ENCODE assay signal across 7 mouse cellular contexts in the genomic region with DNA sequence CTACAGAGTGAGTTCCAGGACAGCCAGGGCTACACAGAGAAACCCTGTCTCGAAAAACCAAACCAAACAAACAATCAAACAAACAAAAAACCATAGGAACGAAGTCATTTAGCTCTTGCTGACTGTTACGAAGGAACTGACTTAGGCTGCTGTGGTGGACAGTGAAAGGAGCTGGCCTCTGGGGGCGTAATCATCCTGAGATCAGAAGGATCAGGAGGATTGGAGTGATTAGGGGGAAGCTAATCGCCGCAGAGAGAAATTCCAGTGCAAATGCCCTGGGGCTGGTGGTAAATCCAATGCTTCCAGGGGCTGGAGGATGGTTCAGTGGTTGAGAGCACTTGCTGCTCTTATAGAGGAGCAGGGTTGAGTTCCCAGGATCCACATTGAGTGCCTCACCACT. TPM values are rescaled to one million over a fixed set of nuclear protein-coding genes. Genes with fewer than 3 reads are reported as not detected.
DNase-seq lines count a peak whose midpoint lies in the region; ATAC-seq and TF ChIP-seq lines count a peak whose summit lies in the region.

No protein-coding gene starts in this region.

- no peak for DNase-seq in left cerebral cortex, adult 2 months (ENCODE audit: extremely low spot score in 1 of 2, low spot score in 2 of 2)
- no peak for DNase-seq in left cerebral cortex, postnatal 25 days (ENCODE audit: low spot score in 2 of 2)
- no peak for DNase-seq in adrenal gland, adult 18-20 months (ENCODE audit: low spot score in 2 of 2)
- DNase-seq in layer of hippocampus, adult 9-10 months (ENCODE audit: low spot score) = no peak

- H3K9me3 ChIP-seq in embryonic facial prominence, embryonic 15.5 days (replicated peaks) = no peaks in the 10 kb centered on the region
- H3K9me3 ChIP-seq in limb, embryonic 13.5 days = no peaks in the 10 kb centered on the region
- no peaks in the 10 kb centered on the region for H3K9me3 ChIP-seq in stomach, embryonic 14.5 days (ENCODE audit: control insufficient read depth, low read depth, low read length)

- WGBS in embryonic facial prominence, embryonic 15.5 days = 42% methylated on average over 6 of the region's 6 CpGs
- WGBS in limb, embryonic 13.5 days = 70% methylated on average over 6 of the region's 6 CpGs
- WGBS in stomach, embryonic 14.5 days = 72% methylated on average over 6 of the region's 6 CpGs

- no peak for ATAC-seq in embryonic facial prominence, embryonic 15.5 days (ENCODE audit: insufficient number of reproducible peaks, low FRiP score, low TSS enrichment, low read depth)
- ATAC-seq in limb, embryonic 13.5 days (ENCODE audit: low FRiP score, low read depth) = no peak
- ATAC-seq in stomach, embryonic 14.5 days (ENCODE audit: insufficient number of reproducible peaks, insufficient read depth, low FRiP score, low read depth) = no peak

- H3K4me1 ChIP-seq in embryonic facial prominence, embryonic 15.5 days = peaks cover 16% of the 10 kb centered on the region
- peaks cover 13% of the 10 kb centered on the region for H3K4me1 ChIP-seq in limb, embryonic 13.5 days
- no peaks in the 10 kb centered on the region for H3K4me1 ChIP-seq in stomach, embryonic 14.5 days (ENCODE audit: control insufficient read depth, insufficient read depth, low read length)

- peak overlapping the region; percentile 81 for H3K4me2 ChIP-seq in embryonic facial prominence, embryonic 15.5 days (replicated peaks)
- peak overlapping the region; percentile 74 for H3K4me2 ChIP-seq in limb, embryonic 13.5 days (replicated peaks)
- H3K4me2 ChIP-seq in stomach, embryonic 14.5 days (replicated peaks; ENCODE audit: low read depth, low read length) = peak overlapping the region; percentile 72; the same call in 1 of the 2 replicates

- TF ChIP-seq CTCF in left cerebral cortex, adult 2 months (IDR thresholded peaks at IDR 0.05) = no peak

- H3K9ac ChIP-seq in embryonic facial prominence, embryonic 15.5 days = no peak overlapping the region
- no peak overlapping the region for H3K9ac ChIP-seq in limb, embryonic 13.5 days
- H3K9ac ChIP-seq in stomach, embryonic 14.5 days (replicated peaks; ENCODE audit: low read depth, low read length) = no peak overlapping the region

- peaks cover 38% of the 10 kb centered on the region for H3K36me3 ChIP-seq in embryonic facial prominence, embryonic 15.5 days
- peaks cover 46% of the 10 kb centered on the region for H3K36me3 ChIP-seq in limb, embryonic 13.5 days
- H3K36me3 ChIP-seq in stomach, embryonic 14.5 days (ENCODE audit: control insufficient read depth, insufficient read depth, low read length) = peaks cover 33% of the 10 kb centered on the region

- no peaks in the 10 kb centered on the region for H3K27me3 ChIP-seq in embryonic facial prominence, embryonic 15.5 days
- H3K27me3 ChIP-seq in limb, embryonic 13.5 days = no peaks in the 10 kb centered on the region
- no peaks in the 10 kb centered on the region for H3K27me3 ChIP-seq in stomach, embryonic 14.5 days (ENCODE audit: control insufficient read depth, insufficient read depth, low read length)

- no peak overlapping the region for H3K27ac ChIP-seq in left cerebral cortex, adult 2 months
- H3K27ac ChIP-seq in embryonic facial prominence, embryonic 15.5 days (replicated peaks) = no peak overlapping the region
- H3K27ac ChIP-seq in limb, embryonic 13.5 days = no peak overlapping the region
- H3K27ac ChIP-seq in stomach, embryonic 14.5 days (ENCODE audit: low read length) = no peak overlapping the region

- intact Hi-C loops in left cerebral cortex, adult 2 months (cut with DNase I) = no loop called here
- intact Hi-C loops in left cerebral cortex, postnatal 25 days (cut with DNase I) = loop anchor here (2.0 kb wide), 1 partner anchor 25 kb away; the partner anchor contains the start of genes Eif2b1 and Gtf2h3

- peak overlapping the region; percentile 93 for H3K4me3 ChIP-seq in left cerebral cortex, adult 2 months
- peak overlapping the region; percentile 71 for H3K4me3 ChIP-seq in embryonic facial prominence, embryonic 15.5 days (replicated peaks)
- peak overlapping the region; percentile 89 for H3K4me3 ChIP-seq in limb, embryonic 13.5 days
- H3K4me3 ChIP-seq in stomach, embryonic 14.5 days (ENCODE audit: low read depth, low read length) = peak overlapping the region; percentile 90; the same call in 1 of the 2 replicates

RNA-seq across cellular contexts. Expression of gene Ddx55, which starts 0.9 kb away (rescaled TPM):
- 10 to 100 TPM; 25.8 to 28.3 TPM for total RNA-seq in left cerebral cortex, adult 2 months (2021)
- 10 to 100 TPM; 22.0 to 27.9 TPM for total RNA-seq in left cerebral cortex, postnatal 25 days (2021)
- polyA plus RNA-seq in embryonic facial prominence, embryonic 15.5 days (2015; fragmentation: Nextera tagmentation; extraction: Ambion mirVana) = 14.9 and 17.7 TPM in 2 replicates
- polyA plus RNA-seq in limb, embryonic 13.5 days (2015; fragmentation: Nextera tagmentation; extraction: Ambion mirVana) = 17.5 and 17.8 TPM in 2 replicates
- polyA plus RNA-seq in stomach, embryonic 14.5 days (2014; fragmentation: Nextera tagmentation; extraction: Ambion mirVana) = 15.3 and 16.4 TPM in 2 replicates
- total RNA-seq in adrenal gland, adult 18-20 months (2021) = 10 to 100 TPM; 13.2 to 15.3 TPM

RNA-seq across cellular contexts. Expression of gene Tmed2, which starts 13.1 kb away (rescaled TPM):
- total RNA-seq in left cerebral cortex, adult 2 months (2021) = 10 to 100 TPM; 95.4 to 98.9 TPM
- total RNA-seq in left cerebral cortex, postnatal 25 days (2021) = 100 to 1,000 TPM in 1 of 2 experiments, 10 to 100 TPM in 1; 96.4 to 113 TPM
- 566 and 571 TPM in 2 replicates for polyA plus RNA-seq in embryonic facial prominence, embryonic 15.5 days (2015; fragmentation: Nextera tagmentation; extraction: Ambion mirVana)
- 590 and 600 TPM in 2 replicates for polyA plus RNA-seq in limb, embryonic 13.5 days (2015; fragmentation: Nextera tagmentation; extraction: Ambion mirVana)
- 519 and 589 TPM in 2 replicates for polyA plus RNA-seq in stomach, embryonic 14.5 days (2014; fragmentation: Nextera tagmentation; extraction: Ambion mirVana)
- 100 to 1,000 TPM; 214 to 218 TPM for total RNA-seq in adrenal gland, adult 18-20 months (2021)

RNA-seq across cellular contexts. Expression of gene Rilpl1, which starts 22.4 kb away (rescaled TPM):
- 10 to 100 TPM; 84.6 to 84.8 TPM for total RNA-seq in left cerebral cortex, adult 2 months (2021)
- 10 to 100 TPM; 75.2 to 95.7 TPM for total RNA-seq in left cerebral cortex, postnatal 25 days (2021)
- polyA plus RNA-seq in embryonic facial prominence, embryonic 15.5 days (2015; fragmentation: Nextera tagmentation; extraction: Ambion mirVana) = 23.2 and 25.1 TPM in 2 replicates
- 26.0 and 27.8 TPM in 2 replicates for polyA plus RNA-seq in limb, embryonic 13.5 days (2015; fragmentation: Nextera tagmentation; extraction: Ambion mirVana)
- 14.9 and 16.8 TPM in 2 replicates for polyA plus RNA-seq in stomach, embryonic 14.5 days (2014; fragmentation: Nextera tagmentation; extraction: Ambion mirVana)
- 10 to 100 TPM; 13.1 to 17.6 TPM for total RNA-seq in adrenal gland, adult 18-20 months (2021)

RNA-seq across cellular contexts. Expression of gene Eif2b1, which starts 25.3 kb away (rescaled TPM):
- total RNA-seq in left cerebral cortex, adult 2 months (2021) = 10 to 100 TPM; 35.1 to 37.7 TPM
- 10 to 100 TPM; 31.3 to 31.7 TPM for total RNA-seq in left cerebral cortex, postnatal 25 days (2021)
- polyA plus RNA-seq in embryonic facial prominence, embryonic 15.5 days (2015; fragmentation: Nextera tagmentation; extraction: Ambion mirVana) = 66.4 and 72.3 TPM in 2 replicates
- polyA plus RNA-seq in limb, embryonic 13.5 days (2015; fragmentation: Nextera tagmentation; extraction: Ambion mirVana) = 67.9 and 76.0 TPM in 2 replicates
- 71.2 and 78.7 TPM in 2 replicates for polyA plus RNA-seq in stomach, embryonic 14.5 days (2014; fragmentation: Nextera tagmentation; extraction: Ambion mirVana)
- total RNA-seq in adrenal gland, adult 18-20 months (2021) = 10 to 100 TPM; 40.0 to 45.5 TPM

RNA-seq across cellular contexts. Expression of gene Gtf2h3, which starts 25.3 kb away (rescaled TPM):
- 10 to 100 TPM; 26.6 to 28.6 TPM for total RNA-seq in left cerebral cortex, adult 2 months (2021)
- 10 to 100 TPM; 26.6 to 30.5 TPM for total RNA-seq in left cerebral cortex, postnatal 25 days (2021)
- polyA plus RNA-seq in embryonic facial prominence, embryonic 15.5 days (2015; fragmentation: Nextera tagmentation; extraction: Ambion mirVana) = 58.2 and 60.3 TPM in 2 replicates
- 74.4 and 78.5 TPM in 2 replicates for polyA plus RNA-seq in limb, embryonic 13.5 days (2015; fragmentation: Nextera tagmentation; extraction: Ambion mirVana)
- 72.4 and 73.6 TPM in 2 replicates for polyA plus RNA-seq in stomach, embryonic 14.5 days (2014; fragmentation: Nextera tagmentation; extraction: Ambion mirVana)
- total RNA-seq in adrenal gland, adult 18-20 months (2021) = 10 to 100 TPM; 32.2 to 36.2 TPM

Comparison
In these comparisons a context has a peak if more than half of its experiments do, and no peak if none do; other contexts are left out.
1. RNA of gene Rilpl1, which starts 22.4 kb away (total RNA-seq): 75.2 to 95.7 TPM in left cerebral cortex, postnatal 25 days and 84.6 to 84.8 TPM in left cerebral cortex, adult 2 months; 13.1 to 17.6 TPM in adrenal gland, adult 18-20 months; every median in the first group is over 4 times any median in the second.
2. Peak in every context shown above with its lines, with median percentiles within 50 percentile points of each other: H3K4me3 ChIP-seq and H3K4me2 ChIP-seq.